Mouse (Mus musculus) gastrocnemius, adult 8-10 months (tissue): ENCODE measurements around the gene Rprd1b. TPM values are rescaled to one million over a fixed set of nuclear protein-coding genes. Genes with fewer than 3 reads are reported as not detected.

Experiments
- DNase-seq, 2 experiments: peaks; one replicate each; pipeline ENCODE4 v3.0.0; 2022; ENCODE audit warnings: low spot score in 2 of 2
- total RNA-seq, 4 experiments: library from RNA; stranded (reverse); gene quantifications; 2 replicates each; pipeline ENCODE4 v1.2.4; 2022

Rprd1b gene
- total RNA-seq, 4 experiments from 2014 or later = 23.0 to 42.6 (median 26.4) TPM

GRCm38 (mm10) chr2:158144750-158145527 is 116.6 kb downstream of the Rprd1b start:
- no peak for DNase-seq

- DNase-seq = no peak
These were observed 117.3 kb downstream of the Rprd1b start for GRCm38 (mm10) chr2:158145528-158146065.

- DNase-seq = peak; percentile 90 to 91
These were observed 117.9 kb downstream of the Rprd1b start, which contains the start of gene Tgm2 for GRCm38 (mm10) chr2:158146223-158146622. Gene Tgm2 (minus strand): TSS chr2:158146436.

GRCm38 (mm10) chr2:158146971-158147370 is 118.7 kb downstream of the Rprd1b start:
- DNase-seq = no peak

- no peak for DNase-seq
These were observed 122.8 kb downstream of the Rprd1b start for GRCm38 (mm10) chr2:158151077-158151476.

- DNase-seq = no peak
These were observed 124.5 kb downstream of the Rprd1b start for GRCm38 (mm10) chr2:158152685-158153309.

- no peak for DNase-seq
These were observed 125.5 kb downstream of the Rprd1b start for GRCm38 (mm10) chr2:158153728-158154343.

GRCm38 (mm10) chr2:158154641-158155040 is 126.3 kb downstream of the Rprd1b start:
- DNase-seq = no peak

GRCm38 (mm10) chr2:158155101-158155500 is 126.8 kb downstream of the Rprd1b start:
- DNase-seq = no peak

GRCm38 (mm10) chr2:158155615-158156014 is 127.3 kb downstream of the Rprd1b start:
- no peak for DNase-seq

GRCm38 (mm10) chr2:158156487-158156886 is 128.2 kb downstream of the Rprd1b start:
- DNase-seq = no peak

GRCm38 (mm10) chr2:158157654-158158053 is 129.4 kb downstream of the Rprd1b start:
- no peak for DNase-seq

- DNase-seq = no peak
These were observed 131.3 kb downstream of the Rprd1b start for GRCm38 (mm10) chr2:158159376-158160235.

- DNase-seq = no peak
These were observed 133.5 kb downstream of the Rprd1b start for GRCm38 (mm10) chr2:158161761-158162160.

GRCm38 (mm10) chr2:158163034-158163433 is 134.7 kb downstream of the Rprd1b start:
- DNase-seq = no peak

GRCm38 (mm10) chr2:158165776-158166175 is 137.5 kb downstream of the Rprd1b start:
- no peak for DNase-seq

- no peak for DNase-seq
These were observed 138.3 kb downstream of the Rprd1b start for GRCm38 (mm10) chr2:158166628-158167027.

- DNase-seq = no peak
These were observed 139.4 kb downstream of the Rprd1b start for GRCm38 (mm10) chr2:158167496-158168205.

- no peak for DNase-seq
These were observed 140.5 kb downstream of the Rprd1b start for GRCm38 (mm10) chr2:158168741-158169211.

GRCm38 (mm10) chr2:158169351-158169750 is 141.1 kb downstream of the Rprd1b start:
- DNase-seq = no peak
